ENCODE assay signal across 12 mouse cellular contexts in genomic region chr10:85967411-85968156, GRCm38 (mm10). TPM values are rescaled to one million over a fixed set of nuclear protein-coding genes. Genes with fewer than 3 reads are reported as not detected.
DNase-seq lines count a peak whose midpoint lies in the region; ATAC-seq and TF ChIP-seq lines count a peak whose summit lies in the region.
"Had no signal": no experiment of that assay in that cellular context is flagged by ENCODE, and none has a peak within 500 bp of the region (broad histone marks: within the 10 kb centered on the region; RNA-seq: fewer than 3 reads in every experiment).

No protein-coding gene starts in this region.

- H3K36me3 ChIP-seq in forebrain, embryonic 12.5 days (replicated peaks): no peaks in the 10 kb centered on the region
- H3K36me3 ChIP-seq in forebrain, embryonic 11.5 days (ENCODE audit: control insufficient read depth, insufficient read depth, low read length): no peaks in the 10 kb centered on the region
- H3K36me3 ChIP-seq in hindbrain, embryonic 14.5 days (replicated peaks; ENCODE audit: control insufficient read depth, insufficient read depth): no peaks in the 10 kb centered on the region
- no peaks in the 10 kb centered on the region for H3K36me3 ChIP-seq in hindbrain, postnatal 0 days (ENCODE audit: insufficient read depth, low read length)
- no peaks in the 10 kb centered on the region for H3K36me3 ChIP-seq in liver, embryonic 13.5 days
- H3K36me3 ChIP-seq in liver, embryonic 12.5 days: no peaks in the 10 kb centered on the region
- no peaks in the 10 kb centered on the region for H3K36me3 ChIP-seq in neural tube, embryonic 13.5 days

- no peak overlapping the region for H3K27ac ChIP-seq in forebrain, embryonic 12.5 days
- H3K27ac ChIP-seq in forebrain, embryonic 11.5 days (ENCODE audit: low read depth, low read length): no peak overlapping the region
- H3K27ac ChIP-seq in hindbrain, embryonic 14.5 days: no peak overlapping the region
- no peak overlapping the region for H3K27ac ChIP-seq in hindbrain, postnatal 0 days
- no peak overlapping the region for H3K27ac ChIP-seq in liver, embryonic 13.5 days
- no peak overlapping the region for H3K27ac ChIP-seq in liver, embryonic 12.5 days
- no peak overlapping the region for H3K27ac ChIP-seq in neural tube, embryonic 13.5 days (replicated peaks)
- H3K27ac ChIP-seq: layer of hippocampus, adult 2 months; liver, embryonic 14.5 days had no signal

- no peak for DNase-seq in forebrain, embryonic 11.5 days (ENCODE audit: low spot score)
- no peak for DNase-seq in hindbrain, embryonic 14.5 days (ENCODE audit: low spot score)
- no peak for DNase-seq in hindbrain, postnatal 0 days (ENCODE audit: low spot score)
- DNase-seq in liver, embryonic 13.5 days: no peak
- DNase-seq in thymus, postnatal 4 days: no peak

- 66% methylated on average over 17 of the region's 17 CpGs for WGBS in forebrain, embryonic 12.5 days
- 60% methylated on average over 17 of the region's 17 CpGs for WGBS in forebrain, embryonic 11.5 days
- 69% methylated on average over 17 of the region's 17 CpGs for WGBS in hindbrain, embryonic 14.5 days
- 65% methylated on average over 17 of the region's 17 CpGs for WGBS in hindbrain, postnatal 0 days
- 51% methylated on average over 17 of the region's 17 CpGs for WGBS in liver, embryonic 13.5 days (ENCODE audit: insufficient replicate concordance)
- 57% methylated on average over 17 of the region's 17 CpGs for WGBS in liver, embryonic 12.5 days (ENCODE audit: insufficient replicate concordance)
- WGBS in neural tube, embryonic 13.5 days: 65% methylated on average over 17 of the region's 17 CpGs

- no peak overlapping the region for H3K4me2 ChIP-seq in forebrain, embryonic 12.5 days
- no peak overlapping the region for H3K4me2 ChIP-seq in forebrain, embryonic 11.5 days (ENCODE audit: low read depth, low read length, severe bottlenecking)
- no peak overlapping the region for H3K4me2 ChIP-seq in hindbrain, embryonic 14.5 days (replicated peaks)
- no peak overlapping the region for H3K4me2 ChIP-seq in hindbrain, postnatal 0 days (ENCODE audit: low read depth, low read length)
- H3K4me2 ChIP-seq in liver, embryonic 13.5 days: no peak overlapping the region
- no peak overlapping the region for H3K4me2 ChIP-seq in liver, embryonic 12.5 days
- no peak overlapping the region for H3K4me2 ChIP-seq in neural tube, embryonic 13.5 days

- TF ChIP-seq CTCF in hindbrain, postnatal 0 days (IDR thresholded peaks at IDR 0.05; ENCODE audit: low read depth): no peak

- H3K9me3 ChIP-seq in forebrain, embryonic 12.5 days: no peaks in the 10 kb centered on the region
- no peaks in the 10 kb centered on the region for H3K9me3 ChIP-seq in forebrain, embryonic 11.5 days (ENCODE audit: control insufficient read depth, low read length)
- no peaks in the 10 kb centered on the region for H3K9me3 ChIP-seq in hindbrain, embryonic 14.5 days (ENCODE audit: control insufficient read depth, low read length)
- H3K9me3 ChIP-seq in hindbrain, postnatal 0 days (ENCODE audit: low read length): no peaks in the 10 kb centered on the region
- no peaks in the 10 kb centered on the region for H3K9me3 ChIP-seq in liver, embryonic 13.5 days (replicated peaks)
- no peaks in the 10 kb centered on the region for H3K9me3 ChIP-seq in liver, embryonic 12.5 days (replicated peaks)
- H3K9me3 ChIP-seq in neural tube, embryonic 13.5 days: no peaks in the 10 kb centered on the region

- H3K27me3 ChIP-seq in forebrain, embryonic 12.5 days: no peaks in the 10 kb centered on the region
- no peaks in the 10 kb centered on the region for H3K27me3 ChIP-seq in forebrain, embryonic 11.5 days (ENCODE audit: control insufficient read depth, insufficient read depth, low read length)
- no peaks in the 10 kb centered on the region for H3K27me3 ChIP-seq in hindbrain, embryonic 14.5 days (ENCODE audit: control insufficient read depth, insufficient read depth, low read length)
- no peaks in the 10 kb centered on the region for H3K27me3 ChIP-seq in hindbrain, postnatal 0 days (ENCODE audit: insufficient read depth, low read length)
- H3K27me3 ChIP-seq in liver, embryonic 13.5 days: no peaks in the 10 kb centered on the region
- H3K27me3 ChIP-seq in liver, embryonic 12.5 days (replicated peaks): peaks cover 22% of the 10 kb centered on the region
- no peaks in the 10 kb centered on the region; the same call in 1 of the 2 replicates for H3K27me3 ChIP-seq in neural tube, embryonic 13.5 days

- ATAC-seq in forebrain, embryonic 12.5 days (ENCODE audit: low FRiP score): 0 out of 2 replicates have a peak, but pooled peaks have one; percentile 23
- no peak for ATAC-seq in forebrain, embryonic 11.5 days (replicated peaks; ENCODE audit: low FRiP score)
- peak; percentile 43 for ATAC-seq in hindbrain, embryonic 14.5 days (ENCODE audit: low FRiP score)
- ATAC-seq in hindbrain, postnatal 0 days: no peak; the same call in none of the 2 replicates
- peak; percentile 5; the same call in 1 of the 2 replicates for ATAC-seq in liver, embryonic 13.5 days (ENCODE audit: low read depth)
- no peak for ATAC-seq in liver, embryonic 12.5 days
- peak; percentile 50; the same call in 1 of the 2 replicates for ATAC-seq in neural tube, embryonic 13.5 days (ENCODE audit: low read depth)

- H3K9ac ChIP-seq in forebrain, embryonic 12.5 days: no peak overlapping the region
- no peak overlapping the region for H3K9ac ChIP-seq in forebrain, embryonic 11.5 days (ENCODE audit: low read length)
- H3K9ac ChIP-seq in hindbrain, embryonic 14.5 days: no peak overlapping the region
- H3K9ac ChIP-seq in hindbrain, postnatal 0 days (replicated peaks; ENCODE audit: low read length): no peak overlapping the region
- no peak overlapping the region for H3K9ac ChIP-seq in liver, embryonic 13.5 days
- no peak overlapping the region for H3K9ac ChIP-seq in liver, embryonic 12.5 days
- 0 out of 2 replicates have a peak overlapping the region, but pooled peaks have one; percentile 17 for H3K9ac ChIP-seq in neural tube, embryonic 13.5 days
- H3K9ac ChIP-seq: liver, embryonic 14.5 days had no signal

- no peak overlapping the region for H3K4me3 ChIP-seq in forebrain, embryonic 12.5 days (replicated peaks)
- H3K4me3 ChIP-seq in forebrain, embryonic 11.5 days (ENCODE audit: low read depth, low read length): no peak overlapping the region
- H3K4me3 ChIP-seq in hindbrain, embryonic 14.5 days (replicated peaks; ENCODE audit: low read length): no peak overlapping the region
- no peak overlapping the region for H3K4me3 ChIP-seq in hindbrain, postnatal 0 days (ENCODE audit: low read length)
- H3K4me3 ChIP-seq in liver, embryonic 13.5 days (replicated peaks): no peak overlapping the region
- H3K4me3 ChIP-seq in liver, embryonic 12.5 days: no peak overlapping the region
- no peak overlapping the region for H3K4me3 ChIP-seq in neural tube, embryonic 13.5 days
- H3K4me3 ChIP-seq: layer of hippocampus, adult 2 months had no signal

- H3K4me1 ChIP-seq in forebrain, embryonic 12.5 days: no peaks in the 10 kb centered on the region
- H3K4me1 ChIP-seq in forebrain, embryonic 11.5 days (replicated peaks; ENCODE audit: control insufficient read depth, insufficient read depth, low read length): no peaks in the 10 kb centered on the region
- no peaks in the 10 kb centered on the region for H3K4me1 ChIP-seq in hindbrain, embryonic 14.5 days (replicated peaks; ENCODE audit: control insufficient read depth, insufficient read depth, low read length)
- H3K4me1 ChIP-seq in hindbrain, postnatal 0 days (ENCODE audit: insufficient read depth, low read length): no peaks in the 10 kb centered on the region
- no peaks in the 10 kb centered on the region for H3K4me1 ChIP-seq in liver, embryonic 13.5 days (replicated peaks)
- H3K4me1 ChIP-seq in liver, embryonic 12.5 days: no peaks in the 10 kb centered on the region
- H3K4me1 ChIP-seq in neural tube, embryonic 13.5 days (replicated peaks): no peaks in the 10 kb centered on the region

RNA-seq across cellular contexts. Expression of gene Rtcb, which starts 10.0 kb away (rescaled TPM):
- polyA plus RNA-seq in forebrain, embryonic 12.5 days (2016; fragmentation: Nextera tagmentation; extraction: Ambion mirVana): 192 and 195 TPM in 2 replicates
- 190 and 196 TPM in 2 replicates for polyA plus RNA-seq in forebrain, embryonic 11.5 days (2014; fragmentation: Nextera tagmentation; extraction: Ambion mirVana)
- 154 and 160 TPM in 2 replicates for polyA plus RNA-seq in hindbrain, embryonic 14.5 days (2014; fragmentation: Nextera tagmentation; extraction: Ambion mirVana)
- total RNA-seq in hindbrain, postnatal 0 days (2014; rRNA removed): 90.8 and 91.8 TPM in 2 replicates
- polyA plus RNA-seq in hindbrain, postnatal 0 days (2015; fragmentation: Nextera tagmentation; extraction: Ambion mirVana): 159 and 164 TPM in 2 replicates
- 102 and 112 TPM in 2 replicates for polyA plus RNA-seq in liver, embryonic 13.5 days (2015; fragmentation: Nextera tagmentation; extraction: Ambion mirVana)
- 115 and 118 TPM in 2 replicates for polyA plus RNA-seq in liver, embryonic 12.5 days (2016; fragmentation: Nextera tagmentation; extraction: Ambion mirVana)
- polyA plus RNA-seq in neural tube, embryonic 13.5 days (2015; fragmentation: Nextera tagmentation; extraction: Ambion mirVana): 164 and 175 TPM in 2 replicates

RNA-seq across cellular contexts. Expression of gene Ascl4, which starts 40.1 kb away (rescaled TPM):
- polyA plus RNA-seq in forebrain, embryonic 12.5 days (2016; fragmentation: Nextera tagmentation; extraction: Ambion mirVana): 0.56 and 0.82 TPM in 2 replicates
- 0.53 and 0.56 TPM in 2 replicates for polyA plus RNA-seq in forebrain, embryonic 11.5 days (2014; fragmentation: Nextera tagmentation; extraction: Ambion mirVana)
- 0.17 and 0.39 TPM in 2 replicates for polyA plus RNA-seq in hindbrain, embryonic 14.5 days (2014; fragmentation: Nextera tagmentation; extraction: Ambion mirVana)
- 0.14 and 0.42 TPM in 2 replicates for total RNA-seq in hindbrain, postnatal 0 days (2014; rRNA removed)
- 0.25 and 0.34 TPM in 2 replicates for polyA plus RNA-seq in hindbrain, postnatal 0 days (2015; fragmentation: Nextera tagmentation; extraction: Ambion mirVana)
- polyA plus RNA-seq in liver, embryonic 13.5 days (2015; fragmentation: Nextera tagmentation; extraction: Ambion mirVana): not detected in 2 replicates
- not detected in 2 replicates for polyA plus RNA-seq in liver, embryonic 12.5 days (2016; fragmentation: Nextera tagmentation; extraction: Ambion mirVana)
- polyA plus RNA-seq in neural tube, embryonic 13.5 days (2015; fragmentation: Nextera tagmentation; extraction: Ambion mirVana): 0.25 TPM in 1 of 2 replicates, not detected in the other
- total RNA-seq: gastrocnemius, postnatal 14 days had no signal
- polyA plus RNA-seq: liver, embryonic 14.5 days had no signal

RNA-seq across cellular contexts. Expression of gene Bpifc, which starts 44.1 kb away (rescaled TPM):
- polyA plus RNA-seq in forebrain, embryonic 12.5 days (2016; fragmentation: Nextera tagmentation; extraction: Ambion mirVana): not detected in 2 replicates
- not detected in 2 replicates for polyA plus RNA-seq in forebrain, embryonic 11.5 days (2014; fragmentation: Nextera tagmentation; extraction: Ambion mirVana)
- not detected in 2 replicates for polyA plus RNA-seq in hindbrain, embryonic 14.5 days (2014; fragmentation: Nextera tagmentation; extraction: Ambion mirVana)
- total RNA-seq in hindbrain, postnatal 0 days (2014; rRNA removed): 0.11 TPM in 1 of 2 replicates, not detected in the other
- 0.11 and 0.20 TPM in 2 replicates for polyA plus RNA-seq in hindbrain, postnatal 0 days (2015; fragmentation: Nextera tagmentation; extraction: Ambion mirVana)
- not detected in 2 replicates for polyA plus RNA-seq in liver, embryonic 13.5 days (2015; fragmentation: Nextera tagmentation; extraction: Ambion mirVana)
- polyA plus RNA-seq in liver, embryonic 12.5 days (2016; fragmentation: Nextera tagmentation; extraction: Ambion mirVana): not detected in 2 replicates
- polyA plus RNA-seq in neural tube, embryonic 13.5 days (2015; fragmentation: Nextera tagmentation; extraction: Ambion mirVana): not detected in 2 replicates
- total RNA-seq: gastrocnemius, postnatal 14 days; layer of hippocampus, adult 2 months had no signal
- polyA plus RNA-seq: midbrain, embryonic 14.5 days had no signal

RNA-seq across cellular contexts. Expression of gene Prdm4, which starts 50.6 kb away (rescaled TPM):
- polyA plus RNA-seq in forebrain, embryonic 12.5 days (2016; fragmentation: Nextera tagmentation; extraction: Ambion mirVana): 29.6 and 33.9 TPM in 2 replicates
- polyA plus RNA-seq in forebrain, embryonic 11.5 days (2014; fragmentation: Nextera tagmentation; extraction: Ambion mirVana): 35.4 and 42.7 TPM in 2 replicates
- 31.0 and 39.1 TPM in 2 replicates for polyA plus RNA-seq in hindbrain, embryonic 14.5 days (2014; fragmentation: Nextera tagmentation; extraction: Ambion mirVana)
- 52.8 and 56.8 TPM in 2 replicates for total RNA-seq in hindbrain, postnatal 0 days (2014; rRNA removed)
- polyA plus RNA-seq in hindbrain, postnatal 0 days (2015; fragmentation: Nextera tagmentation; extraction: Ambion mirVana): 11.7 and 11.8 TPM in 2 replicates
- polyA plus RNA-seq in liver, embryonic 13.5 days (2015; fragmentation: Nextera tagmentation; extraction: Ambion mirVana): 5.4 and 6.3 TPM in 2 replicates
- polyA plus RNA-seq in liver, embryonic 12.5 days (2016; fragmentation: Nextera tagmentation; extraction: Ambion mirVana): 13.0 and 14.2 TPM in 2 replicates
- 23.9 and 26.7 TPM in 2 replicates for polyA plus RNA-seq in neural tube, embryonic 13.5 days (2015; fragmentation: Nextera tagmentation; extraction: Ambion mirVana)

RNA-seq across cellular contexts. Expression of gene Fbxo7, which starts 54.2 kb away (rescaled TPM):
- polyA plus RNA-seq in forebrain, embryonic 12.5 days (2016; fragmentation: Nextera tagmentation; extraction: Ambion mirVana): 15.1 and 15.4 TPM in 2 replicates
- 20.0 and 20.3 TPM in 2 replicates for polyA plus RNA-seq in forebrain, embryonic 11.5 days (2014; fragmentation: Nextera tagmentation; extraction: Ambion mirVana)
- 22.3 and 24.7 TPM in 2 replicates for polyA plus RNA-seq in hindbrain, embryonic 14.5 days (2014; fragmentation: Nextera tagmentation; extraction: Ambion mirVana)
- 14.6 and 17.7 TPM in 2 replicates for total RNA-seq in hindbrain, postnatal 0 days (2014; rRNA removed)
- polyA plus RNA-seq in hindbrain, postnatal 0 days (2015; fragmentation: Nextera tagmentation; extraction: Ambion mirVana): 30.9 and 35.6 TPM in 2 replicates
- polyA plus RNA-seq in liver, embryonic 13.5 days (2015; fragmentation: Nextera tagmentation; extraction: Ambion mirVana): 69.0 and 74.3 TPM in 2 replicates
- 67.9 and 68.0 TPM in 2 replicates for polyA plus RNA-seq in liver, embryonic 12.5 days (2016; fragmentation: Nextera tagmentation; extraction: Ambion mirVana)
- polyA plus RNA-seq in neural tube, embryonic 13.5 days (2015; fragmentation: Nextera tagmentation; extraction: Ambion mirVana): 21.3 and 26.0 TPM in 2 replicates

Comparison
In these comparisons a context has a peak if more than half of its experiments do, and no peak if none do; other contexts are left out.
1. ATAC-seq: peak in forebrain, embryonic 12.5 days (single experiment), hindbrain, embryonic 14.5 days (single experiment), liver, embryonic 13.5 days (single experiment) and neural tube, embryonic 13.5 days (single experiment); none in forebrain, embryonic 11.5 days (single experiment), hindbrain, postnatal 0 days (single experiment) and liver, embryonic 12.5 days (single experiment).